8 mouse cellular contexts compared by ENCODE assay signal in genomic region chr13:34916520-34917167, GRCm38 (mm10). TPM values are rescaled to one million over a fixed set of nuclear protein-coding genes. Genes with fewer than 3 reads are reported as not detected.
DNase-seq lines count a peak whose midpoint lies in the region; ATAC-seq lines count a peak whose summit lies in the region.

No protein-coding gene starts in this region.

- peaks cover 10% of the 10 kb centered on the region for H3K4me1 ChIP-seq in forebrain, embryonic 10.5 days
- peaks cover 5% of the 10 kb centered on the region; the same call in 1 of the 2 replicates for H3K4me1 ChIP-seq in intestine, embryonic 15.5 days (replicated peaks)
- no peaks in the 10 kb centered on the region for H3K4me1 ChIP-seq in liver, embryonic 16.5 days (ENCODE audit: control insufficient read depth, low read depth, low read length)
- H3K4me1 ChIP-seq in stomach, embryonic 15.5 days: no peaks in the 10 kb centered on the region

- H3K9ac ChIP-seq in intestine, embryonic 15.5 days: peak overlapping the region; percentile 46
- no peak overlapping the region for H3K9ac ChIP-seq in liver, embryonic 16.5 days (ENCODE audit: low read depth, low read length)
- no peak overlapping the region for H3K9ac ChIP-seq in stomach, embryonic 15.5 days

- H3K27ac ChIP-seq in forebrain, embryonic 10.5 days: peak overlapping the region; percentile 75
- no peak overlapping the region for H3K27ac ChIP-seq in intestine, embryonic 15.5 days
- no peak overlapping the region for H3K27ac ChIP-seq in liver, embryonic 16.5 days (ENCODE audit: low read length)
- H3K27ac ChIP-seq in stomach, embryonic 15.5 days: no peak overlapping the region

- peak overlapping the region; percentile 39 for H3K4me3 ChIP-seq in forebrain, embryonic 10.5 days
- H3K4me3 ChIP-seq in intestine, embryonic 15.5 days (replicated peaks): peak overlapping the region; percentile 28
- H3K4me3 ChIP-seq in liver, embryonic 16.5 days (ENCODE audit: low read depth, low read length): peak overlapping the region; percentile 34
- peak overlapping the region; percentile 33 for H3K4me3 ChIP-seq in stomach, embryonic 15.5 days (replicated peaks)

- H3K36me3 ChIP-seq in forebrain, embryonic 10.5 days (replicated peaks): no peaks in the 10 kb centered on the region
- no peaks in the 10 kb centered on the region for H3K36me3 ChIP-seq in intestine, embryonic 15.5 days
- H3K36me3 ChIP-seq in liver, embryonic 16.5 days (ENCODE audit: control insufficient read depth, insufficient read depth): no peaks in the 10 kb centered on the region
- no peaks in the 10 kb centered on the region for H3K36me3 ChIP-seq in stomach, embryonic 15.5 days

- H3K4me2 ChIP-seq in intestine, embryonic 15.5 days (replicated peaks): peak overlapping the region; percentile 63
- peak overlapping the region; percentile 47 for H3K4me2 ChIP-seq in liver, embryonic 16.5 days (ENCODE audit: low read depth, low read length)
- H3K4me2 ChIP-seq in stomach, embryonic 15.5 days: peak overlapping the region; percentile 60

- H3K9me3 ChIP-seq in forebrain, embryonic 10.5 days: no peaks in the 10 kb centered on the region
- H3K9me3 ChIP-seq in intestine, embryonic 15.5 days: no peaks in the 10 kb centered on the region
- no peaks in the 10 kb centered on the region for H3K9me3 ChIP-seq in liver, embryonic 16.5 days (replicated peaks; ENCODE audit: control insufficient read depth, low read length)
- H3K9me3 ChIP-seq in stomach, embryonic 15.5 days: no peaks in the 10 kb centered on the region

- 55% methylated on average over 37 of the region's 37 CpGs for WGBS in forebrain, embryonic 10.5 days
- WGBS in intestine, embryonic 15.5 days: 42% methylated on average over 37 of the region's 37 CpGs
- 32% methylated on average over 37 of the region's 37 CpGs for WGBS in liver, embryonic 16.5 days (ENCODE audit: insufficient replicate concordance)
- WGBS in stomach, embryonic 15.5 days: 34% methylated on average over 37 of the region's 37 CpGs

- ATAC-seq in intestine, embryonic 15.5 days: no peak
- no peak for ATAC-seq in liver, embryonic 16.5 days (ENCODE audit: low read depth)
- ATAC-seq in stomach, embryonic 15.5 days (ENCODE audit: insufficient read depth, low FRiP score, low read depth): no peak

- peak; percentile 8 for DNase-seq in right cerebral cortex, postnatal 14 days
- DNase-seq in right cerebral cortex, postnatal 36 days (ENCODE audit: low spot score in 2 of 2): no peak
- DNase-seq in forebrain, embryonic 10.5 days (ENCODE audit: extremely low spot score, low spot score): peak; percentile 30
- no peak for DNase-seq in ovary, postnatal 14 days (ENCODE audit: low spot score)
- DNase-seq in frontal cortex, postnatal 14 days (ENCODE audit: low spot score in 2 of 2): no peak

- no peaks in the 10 kb centered on the region for H3K27me3 ChIP-seq in forebrain, embryonic 10.5 days (ENCODE audit: poor library complexity, severe bottlenecking)
- H3K27me3 ChIP-seq in intestine, embryonic 15.5 days (replicated peaks): no peaks in the 10 kb centered on the region
- H3K27me3 ChIP-seq in liver, embryonic 16.5 days (ENCODE audit: control insufficient read depth, insufficient read depth, low read depth, low read length): 0 out of 2 replicates have a peak, but pooled peaks cover 2% of the 10 kb centered on the region
- no peaks in the 10 kb centered on the region for H3K27me3 ChIP-seq in stomach, embryonic 15.5 days (replicated peaks)

RNA-seq across cellular contexts. Expression of gene Fam217a, which starts 7.5 kb away (rescaled TPM):
- 0.45 and 0.53 TPM in 2 replicates for polyA plus RNA-seq in forebrain, embryonic 10.5 days (2016; fragmentation: Nextera tagmentation; extraction: Ambion mirVana)
- polyA plus RNA-seq in intestine, embryonic 15.5 days (2015; fragmentation: Nextera tagmentation; extraction: Ambion mirVana): 0.62 and 0.89 TPM in 2 replicates
- 0.16 and 0.18 TPM in 2 replicates for polyA plus RNA-seq in liver, embryonic 16.5 days (2015; fragmentation: Nextera tagmentation; extraction: Ambion mirVana)
- polyA plus RNA-seq in stomach, embryonic 15.5 days (2015; fragmentation: Nextera tagmentation; extraction: Ambion mirVana): 1.3 TPM in 2 replicates

RNA-seq across cellular contexts. Expression of gene 4933417A18Rik, which starts 7.6 kb away (rescaled TPM):
- polyA plus RNA-seq in forebrain, embryonic 10.5 days (2016; fragmentation: Nextera tagmentation; extraction: Ambion mirVana): not detected in 2 replicates
- polyA plus RNA-seq in intestine, embryonic 15.5 days (2015; fragmentation: Nextera tagmentation; extraction: Ambion mirVana): not detected in 2 replicates
- not detected in 2 replicates for polyA plus RNA-seq in liver, embryonic 16.5 days (2015; fragmentation: Nextera tagmentation; extraction: Ambion mirVana)
- not detected in 2 replicates for polyA plus RNA-seq in stomach, embryonic 15.5 days (2015; fragmentation: Nextera tagmentation; extraction: Ambion mirVana)

RNA-seq across cellular contexts. Expression of gene Prpf4b, which starts 41.5 kb away (rescaled TPM):
- 69.7 and 76.1 TPM in 2 replicates for polyA plus RNA-seq in forebrain, embryonic 10.5 days (2016; fragmentation: Nextera tagmentation; extraction: Ambion mirVana)
- 58.9 and 75.6 TPM in 2 replicates for polyA plus RNA-seq in intestine, embryonic 15.5 days (2015; fragmentation: Nextera tagmentation; extraction: Ambion mirVana)
- 29.1 and 34.4 TPM in 2 replicates for polyA plus RNA-seq in liver, embryonic 16.5 days (2015; fragmentation: Nextera tagmentation; extraction: Ambion mirVana)
- polyA plus RNA-seq in stomach, embryonic 15.5 days (2015; fragmentation: Nextera tagmentation; extraction: Ambion mirVana): 69.0 and 72.2 TPM in 2 replicates

RNA-seq across cellular contexts. Expression of gene Eci3, which starts 47.0 kb away (rescaled TPM):
- 0.11 TPM in 1 of 2 replicates, not detected in the other for polyA plus RNA-seq in forebrain, embryonic 10.5 days (2016; fragmentation: Nextera tagmentation; extraction: Ambion mirVana)
- 2.8 and 2.9 TPM in 2 replicates for polyA plus RNA-seq in intestine, embryonic 15.5 days (2015; fragmentation: Nextera tagmentation; extraction: Ambion mirVana)
- 0.06 and 0.09 TPM in 2 replicates for polyA plus RNA-seq in liver, embryonic 16.5 days (2015; fragmentation: Nextera tagmentation; extraction: Ambion mirVana)
- 1.2 and 1.7 TPM in 2 replicates for polyA plus RNA-seq in stomach, embryonic 15.5 days (2015; fragmentation: Nextera tagmentation; extraction: Ambion mirVana)

Comparison
In these comparisons a context has a peak if more than half of its experiments do, and no peak if none do; other contexts are left out.
1. DNase-seq: peak in right cerebral cortex, postnatal 14 days (single experiment) and forebrain, embryonic 10.5 days (single experiment); none in right cerebral cortex, postnatal 36 days (0 of 2), ovary, postnatal 14 days (single experiment) and frontal cortex, postnatal 14 days (0 of 2).
2. Peak in every context shown above with its lines, with median percentiles within 50 percentile points of each other: H3K4me3 ChIP-seq and H3K4me2 ChIP-seq.